Mouse (Mus musculus): ENCODE measurements around the gene Klhl18. TPM values are rescaled to one million over a fixed set of nuclear protein-coding genes. Genes with fewer than 3 reads are reported as not detected.

Gene Klhl18
- polyA plus RNA-seq, 1 experiment from 2014 or later, result 9.2 TPM

DNA sequence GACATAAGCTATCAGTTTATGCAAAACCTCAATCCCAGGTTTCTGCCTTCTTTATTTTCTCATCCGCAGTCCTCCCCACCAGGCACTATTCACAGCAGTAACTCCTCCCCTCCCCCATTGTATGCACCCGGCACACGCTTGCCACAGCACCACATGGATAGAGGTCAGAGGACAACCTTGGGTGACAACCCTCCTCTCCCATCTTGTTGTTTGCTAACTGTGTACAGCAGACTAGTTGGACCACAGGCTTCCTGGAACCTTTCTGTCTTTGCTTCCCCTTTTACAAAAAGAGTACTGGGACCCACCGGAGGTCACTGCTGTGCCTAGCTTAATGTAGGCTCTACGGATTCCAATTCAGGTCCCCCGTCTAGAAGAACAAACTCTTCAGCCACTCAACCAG lies 35.9 kb downstream of the Klhl18 start:
- WGBS, result 87% methylated on average over 6 of the region's 6 CpGs
- H3K36me3 ChIP-seq (ENCODE audit: control insufficient read depth, insufficient read depth, low read length), result no peaks in the 10 kb centered on the region

DNA sequence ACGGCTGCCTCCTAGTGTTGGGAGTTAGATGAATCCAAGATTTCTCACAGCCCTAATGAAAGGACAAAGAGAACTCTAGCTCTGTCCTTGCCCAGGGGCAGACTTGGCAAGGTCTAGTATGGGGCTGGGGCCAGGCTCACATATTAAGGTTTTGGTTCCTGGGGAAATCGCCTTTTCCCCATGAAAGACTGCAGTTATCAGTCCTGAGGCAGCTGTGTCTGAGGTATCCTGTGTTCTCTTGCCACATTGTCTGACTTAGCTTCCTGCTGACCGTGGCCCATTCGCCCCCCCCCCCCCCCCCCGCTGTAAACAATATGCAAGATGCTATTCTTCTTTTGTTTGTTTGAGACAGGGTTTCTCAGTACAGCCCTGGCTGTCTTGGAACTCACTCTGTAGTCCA lies 36.4 kb downstream of the Klhl18 start:
- ATAC-seq (ENCODE audit: low FRiP score), result no peak
- no peak overlapping the region for H3K9ac ChIP-seq (ENCODE audit: low read depth, low read length)
- no peak overlapping the region for H3K4me3 ChIP-seq (ENCODE audit: low read depth, low read length)
- no peaks in the 10 kb centered on the region for H3K36me3 ChIP-seq (ENCODE audit: control insufficient read depth, insufficient read depth, low read length)
- no peaks in the 10 kb centered on the region for H3K9me3 ChIP-seq (ENCODE audit: control insufficient read depth, low read length)
- DNase-seq (ENCODE audit: low spot score), result no peak
- no peak overlapping the region for H3K27ac ChIP-seq (ENCODE audit: low read depth, low read length)
- H3K4me2 ChIP-seq (replicated peaks; ENCODE audit: low read depth, low read length), result no peak overlapping the region
- 59% methylated on average over 4 of the region's 5 CpGs for WGBS
- H3K4me1 ChIP-seq (replicated peaks; ENCODE audit: control insufficient read depth, insufficient read depth, low read length), result no peaks in the 10 kb centered on the region
- H3K27me3 ChIP-seq (ENCODE audit: control insufficient read depth, insufficient read depth, low read length), result no peaks in the 10 kb centered on the region

More for the DNA sequence above, 35.9 kb downstream of the Klhl18 start:
- no peak overlapping the region for H3K4me2 ChIP-seq (replicated peaks; ENCODE audit: low read depth, low read length)
- DNase-seq (ENCODE audit: low spot score) (no peak), ATAC-seq (ENCODE audit: low FRiP score) (no peak)
- no peaks in the 10 kb centered on the region for H3K4me1 ChIP-seq (replicated peaks; ENCODE audit: control insufficient read depth, insufficient read depth, low read length)
- H3K4me3 ChIP-seq (ENCODE audit: low read depth, low read length), result no peak overlapping the region
- no peaks in the 10 kb centered on the region for H3K27me3 ChIP-seq (ENCODE audit: control insufficient read depth, insufficient read depth, low read length)
- H3K27ac ChIP-seq (ENCODE audit: low read depth, low read length), result no peak overlapping the region
- no peak overlapping the region for H3K9ac ChIP-seq (ENCODE audit: low read depth, low read length)
- H3K9me3 ChIP-seq (ENCODE audit: control insufficient read depth, low read length), result no peaks in the 10 kb centered on the region

DNA sequence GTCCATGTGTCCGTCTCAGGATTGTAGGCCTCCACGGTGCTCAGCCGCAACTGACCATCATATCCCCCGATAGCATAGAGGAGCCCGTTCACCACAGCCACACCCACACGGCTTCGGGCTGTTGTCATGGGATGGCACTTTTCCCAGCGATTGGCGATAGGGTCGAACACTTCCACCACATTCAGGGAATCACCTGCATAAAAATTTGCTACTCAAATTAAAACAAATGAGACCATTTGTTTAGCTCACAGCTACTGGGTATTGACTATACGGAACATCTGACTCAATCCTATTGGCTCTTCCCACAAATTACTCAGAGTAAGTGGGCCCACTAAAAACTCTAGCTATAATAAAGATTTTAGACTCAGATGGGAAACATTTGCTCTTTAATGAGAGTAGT lies 40.5 kb downstream of the Klhl18 start:
- Histone ChIP-seq H3K27me3 (ENCODE audit: control insufficient read depth, insufficient read depth, low read length) (no peaks in the 10 kb centered on the region), H3K4me1 (replicated peaks; ENCODE audit: control insufficient read depth, insufficient read depth, low read length) (no peaks in the 10 kb centered on the region), H3K36me3 (ENCODE audit: control insufficient read depth, insufficient read depth, low read length) (no peaks in the 10 kb centered on the region), H3K9ac (ENCODE audit: low read depth, low read length) (no peak overlapping the region), H3K4me3 (ENCODE audit: low read depth, low read length) (no peak overlapping the region), H3K4me2 (replicated peaks; ENCODE audit: low read depth, low read length) (no peak overlapping the region), H3K9me3 (ENCODE audit: control insufficient read depth, low read length) (no peaks in the 10 kb centered on the region), H3K27ac (ENCODE audit: low read depth, low read length) (no peak overlapping the region)
- WGBS, result 97% methylated on average over 11 of the region's 11 CpGs
- DNase-seq (ENCODE audit: low spot score), result no peak
- ATAC-seq (ENCODE audit: low FRiP score), result no peak

DNA sequence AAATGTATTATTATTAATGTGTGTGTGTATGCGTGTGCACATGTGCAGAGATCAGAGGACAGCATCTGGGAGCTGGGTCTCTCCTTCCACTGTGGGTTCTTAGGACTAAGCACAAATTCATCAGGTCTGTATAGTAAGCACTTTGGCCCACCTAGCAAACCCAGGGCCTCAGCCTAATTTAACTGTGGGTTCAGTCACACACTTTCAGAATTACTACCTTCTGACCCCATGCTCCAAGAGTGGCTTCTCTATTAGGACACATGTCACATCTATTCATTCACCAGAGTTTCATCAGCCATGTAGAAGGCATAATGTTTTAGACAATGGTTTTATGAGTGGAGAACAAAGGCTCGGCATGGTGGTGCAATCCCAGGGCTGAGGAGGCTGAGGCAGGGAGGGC lies 43.4 kb downstream of the Klhl18 start:
- H3K27me3 ChIP-seq (ENCODE audit: control insufficient read depth, insufficient read depth, low read length), result no peaks in the 10 kb centered on the region
- DNase-seq (ENCODE audit: low spot score) (no peak), ATAC-seq (ENCODE audit: low FRiP score) (no peak)
- H3K4me1 ChIP-seq (replicated peaks; ENCODE audit: control insufficient read depth, insufficient read depth, low read length), result no peaks in the 10 kb centered on the region
- H3K36me3 ChIP-seq (ENCODE audit: control insufficient read depth, insufficient read depth, low read length), result no peaks in the 10 kb centered on the region
- no peak overlapping the region for H3K4me3 ChIP-seq (ENCODE audit: low read depth, low read length)
- H3K9me3 ChIP-seq (ENCODE audit: control insufficient read depth, low read length), result no peaks in the 10 kb centered on the region
- no peak overlapping the region for H3K9ac ChIP-seq (ENCODE audit: low read depth, low read length)
- no peak overlapping the region for H3K4me2 ChIP-seq (replicated peaks; ENCODE audit: low read depth, low read length)
- no peak overlapping the region for H3K27ac ChIP-seq (ENCODE audit: low read depth, low read length)
- WGBS, result 93% methylated on average over 2 of the region's 2 CpGs

DNA sequence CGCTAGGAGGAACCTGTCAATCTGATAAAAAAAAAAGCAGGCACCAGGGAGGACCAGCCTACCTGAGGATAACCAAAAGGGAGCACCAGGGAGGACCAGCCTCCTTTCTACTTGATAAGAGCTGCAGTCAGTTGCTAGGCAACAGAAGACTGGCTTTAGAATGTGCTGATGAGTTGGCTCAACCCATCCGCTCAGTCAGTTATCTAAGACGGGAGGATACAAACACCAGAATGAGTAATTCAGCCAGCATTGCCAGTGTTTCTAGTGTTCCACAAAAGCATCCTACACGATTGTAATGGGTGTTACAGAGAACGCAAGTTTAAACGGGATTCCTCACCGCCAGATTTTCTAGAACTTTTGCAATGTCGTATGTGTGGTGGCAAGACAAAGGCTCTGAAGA lies 45.3 kb downstream of the Klhl18 start:
- no peak overlapping the region for H3K27ac ChIP-seq (ENCODE audit: low read depth, low read length)
- DNase-seq (ENCODE audit: low spot score), result no peak
- H3K27me3 ChIP-seq (ENCODE audit: control insufficient read depth, insufficient read depth, low read length), result no peaks in the 10 kb centered on the region
- H3K9ac ChIP-seq (ENCODE audit: low read depth, low read length), result no peak overlapping the region
- H3K4me1 ChIP-seq (replicated peaks; ENCODE audit: control insufficient read depth, insufficient read depth, low read length), result no peaks in the 10 kb centered on the region
- 74% methylated on average over 8 of the region's 8 CpGs for WGBS
- H3K36me3 ChIP-seq (ENCODE audit: control insufficient read depth, insufficient read depth, low read length), result peaks cover 3% of the 10 kb centered on the region; the same call in 1 of the 2 replicates
- no peak overlapping the region for H3K4me3 ChIP-seq (ENCODE audit: low read depth, low read length)
- no peaks in the 10 kb centered on the region for H3K9me3 ChIP-seq (ENCODE audit: control insufficient read depth, low read length)
- no peak for ATAC-seq (ENCODE audit: low FRiP score)
- H3K4me2 ChIP-seq (replicated peaks; ENCODE audit: low read depth, low read length), result no peak overlapping the region

DNA sequence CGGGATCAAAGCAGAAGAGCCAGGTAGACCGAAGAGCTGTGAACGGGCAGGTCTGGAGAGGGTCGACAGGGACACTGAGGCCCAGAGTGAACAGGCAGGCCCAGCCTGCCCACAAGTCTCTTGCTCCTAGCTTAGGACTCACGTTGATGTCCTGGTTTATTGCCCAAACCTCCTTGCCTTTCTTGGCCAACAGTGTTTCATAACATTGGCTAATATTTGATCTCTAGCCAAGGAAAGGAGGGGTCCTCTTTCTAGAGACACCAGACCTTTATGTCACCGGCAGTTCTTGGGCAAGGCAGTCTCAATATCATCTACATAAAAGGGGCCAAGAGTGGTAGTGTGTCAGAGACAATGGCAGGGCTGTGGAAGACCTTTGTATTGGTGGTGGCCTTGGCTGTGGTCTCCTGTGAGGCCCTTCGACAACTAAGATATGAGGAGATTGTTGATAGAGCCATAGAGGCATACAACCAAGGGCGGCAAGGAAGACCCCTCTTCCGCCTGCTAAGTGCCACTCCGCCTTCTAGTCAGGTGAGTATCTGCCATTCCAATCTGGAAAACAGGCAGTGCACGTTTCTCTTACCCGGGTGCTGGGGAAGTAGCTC lies 56.9 kb downstream of the Klhl18 start, which contains the start of gene Ngp:
Gene Ngp, plus strand, starts transcription at position 237 of the 602 bp plus-strand sequence.
- DNase-seq (ENCODE audit: low spot score) (no peak), ATAC-seq (ENCODE audit: low FRiP score) (no peak)
- H3K27me3 ChIP-seq (ENCODE audit: control insufficient read depth, insufficient read depth, low read length), result no peaks in the 10 kb centered on the region
- H3K4me2 ChIP-seq (replicated peaks; ENCODE audit: low read depth, low read length), result no peak within 1 kb of the TSS
- no peak within 1 kb of the TSS for H3K9ac ChIP-seq (ENCODE audit: low read depth, low read length)
- WGBS, result 90% methylated on average over 12 of the region's 12 CpGs
- H3K4me3 ChIP-seq (ENCODE audit: low read depth, low read length), result no peak within 1 kb of the TSS
- H3K36me3 ChIP-seq (ENCODE audit: control insufficient read depth, insufficient read depth, low read length), result no peaks in the 10 kb centered on the region
- no peaks in the 10 kb centered on the region for H3K4me1 ChIP-seq (replicated peaks; ENCODE audit: control insufficient read depth, insufficient read depth, low read length)
- no peaks in the 10 kb centered on the region for H3K9me3 ChIP-seq (ENCODE audit: control insufficient read depth, low read length)
- no peak within 1 kb of the TSS for H3K27ac ChIP-seq (ENCODE audit: low read depth, low read length)

DNA sequence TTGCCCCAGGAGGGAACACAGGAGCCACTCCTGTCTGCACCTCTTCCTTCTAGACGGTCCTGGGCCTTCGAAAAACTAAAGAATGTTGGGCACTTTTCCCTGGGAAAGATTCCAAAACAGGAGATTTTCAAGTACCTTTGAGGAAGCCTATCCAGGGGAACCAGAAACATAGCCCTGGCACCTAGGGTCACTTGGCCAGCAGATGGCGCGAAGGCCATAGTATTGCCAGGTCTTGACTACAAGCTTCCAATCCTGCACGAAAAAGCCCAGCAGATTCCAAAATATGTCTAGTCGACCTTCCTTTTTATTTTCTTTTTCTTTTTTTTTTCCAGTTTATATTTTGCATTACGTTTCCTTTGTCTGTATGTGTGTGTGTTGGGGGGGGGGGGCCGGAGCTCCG lies 62.7 kb downstream of the Klhl18 start:
- 63% methylated on average over 9 of the region's 9 CpGs for WGBS
- Histone ChIP-seq H3K27me3 (ENCODE audit: control insufficient read depth, insufficient read depth, low read length) (no peaks in the 10 kb centered on the region), H3K4me3 (ENCODE audit: low read depth, low read length) (no peak overlapping the region), H3K4me2 (replicated peaks; ENCODE audit: low read depth, low read length) (no peak overlapping the region), H3K9ac (ENCODE audit: low read depth, low read length) (no peak overlapping the region), H3K36me3 (ENCODE audit: control insufficient read depth, insufficient read depth, low read length) (no peaks in the 10 kb centered on the region), H3K27ac (ENCODE audit: low read depth, low read length) (no peak overlapping the region), H3K4me1 (replicated peaks; ENCODE audit: control insufficient read depth, insufficient read depth, low read length) (no peaks in the 10 kb centered on the region), H3K9me3 (ENCODE audit: control insufficient read depth, low read length) (no peaks in the 10 kb centered on the region)
- ATAC-seq (ENCODE audit: low FRiP score) (no peak), DNase-seq (ENCODE audit: low spot score) (peak; percentile 55)

DNA sequence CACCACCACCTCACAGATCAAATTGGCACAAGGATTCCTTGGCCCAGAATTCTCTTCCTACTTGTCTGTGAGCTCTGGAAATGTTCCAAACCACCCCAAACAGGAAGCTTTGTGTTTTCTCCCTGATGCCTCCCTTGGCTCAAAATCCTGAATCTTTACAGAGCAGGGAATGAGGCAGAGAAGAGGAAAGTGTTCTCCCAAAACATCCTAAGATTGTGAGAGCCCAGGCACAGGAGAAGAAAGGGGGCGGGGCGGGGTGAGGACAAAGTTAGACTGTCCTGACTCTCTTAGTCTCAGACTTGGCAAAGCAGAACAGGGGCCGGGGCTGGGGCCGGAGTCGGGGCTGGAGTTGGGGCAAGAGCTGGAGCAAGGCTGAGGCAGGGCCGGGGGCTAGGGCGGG lies 63.6 kb downstream of the Klhl18 start:
- Histone ChIP-seq H3K27me3 (ENCODE audit: control insufficient read depth, insufficient read depth, low read length) (no peaks in the 10 kb centered on the region), H3K36me3 (ENCODE audit: control insufficient read depth, insufficient read depth, low read length) (no peaks in the 10 kb centered on the region), H3K9ac (ENCODE audit: low read depth, low read length) (no peak overlapping the region), H3K9me3 (ENCODE audit: control insufficient read depth, low read length) (no peaks in the 10 kb centered on the region), H3K4me3 (ENCODE audit: low read depth, low read length) (no peak overlapping the region), H3K27ac (ENCODE audit: low read depth, low read length) (no peak overlapping the region), H3K4me2 (replicated peaks; ENCODE audit: low read depth, low read length) (no peak overlapping the region), H3K4me1 (replicated peaks; ENCODE audit: control insufficient read depth, insufficient read depth, low read length) (no peaks in the 10 kb centered on the region)
- 84% methylated on average over 7 of the region's 7 CpGs for WGBS
- DNase-seq (ENCODE audit: low spot score), result no peak
- ATAC-seq (ENCODE audit: low FRiP score), result no peak

Data from hindbrain, embryonic 11.5 days (tissue).